Mouse (Mus musculus) E14TG2a.4 (cell line): ENCODE data around the gene Ghitm.

ENCODE experiments used
- CTCF ChIP-seq: conservative IDR thresholded peaks from 2 replicates; pipeline ENCODE4 v1.5.1; 2014; ENCODE audit warnings: low read length
- NANOG ChIP-seq: IDR thresholded peaks from 2 replicates; pipeline ENCODE4 v1.6.1; 2014; ENCODE audit warnings: borderline replicate concordance, low read length, mixed read lengths

- TF ChIP-seq CTCF (no peak), NANOG (no peak)
These were observed 24.6 kb downstream of the Ghitm start for GRCm38 (mm10) chr14:37110456-37110855.
